19 mouse cellular contexts compared by ENCODE assay signal in genomic region chr13:106813519-106813918, GRCm38 (mm10).
DNase-seq lines count a peak whose midpoint lies in the region; ATAC-seq and TF ChIP-seq lines count a peak whose summit lies in the region.
"Had no signal": no experiment of that assay in that cellular context is flagged by ENCODE, and none has a peak within 500 bp of the region (broad histone marks: within the 10 kb centered on the region; RNA-seq: fewer than 3 reads in every experiment).

No protein-coding gene starts in this region.

- TF ChIP-seq EP300 in stomach, postnatal 0 days (optimal IDR thresholded peaks at IDR 0.05) = no peak

- 95% methylated on average over 4 of the region's 4 CpGs for WGBS in hindbrain, embryonic 13.5 days
- 93% methylated on average over 4 of the region's 4 CpGs for WGBS in hindbrain, embryonic 11.5 days
- 82% methylated on average over 4 of the region's 4 CpGs for WGBS in stomach, embryonic 15.5 days
- 88% methylated on average over 4 of the region's 4 CpGs for WGBS in stomach, postnatal 0 days

- no peak overlapping the region for H3K4me2 ChIP-seq in hindbrain, embryonic 13.5 days
- no peak overlapping the region for H3K4me2 ChIP-seq in hindbrain, embryonic 11.5 days (replicated peaks; ENCODE audit: low read depth, low read length)
- H3K4me2 ChIP-seq in stomach, embryonic 15.5 days = no peak overlapping the region
- H3K4me2 ChIP-seq in stomach, postnatal 0 days (replicated peaks; ENCODE audit: low read depth) = no peak overlapping the region
- H3K4me2 ChIP-seq: heart, embryonic 11.5 days had no signal

- ATAC-seq in hindbrain, embryonic 13.5 days (ENCODE audit: low FRiP score) = no peak
- ATAC-seq in hindbrain, embryonic 11.5 days (ENCODE audit: low FRiP score) = no peak
- no peak for ATAC-seq in stomach, embryonic 15.5 days (ENCODE audit: insufficient read depth, low FRiP score, low read depth)
- ATAC-seq in stomach, postnatal 0 days (ENCODE audit: low FRiP score, low TSS enrichment) = no peak
- peak; percentile 56 for ATAC-seq in megakaryocyte, adult 5-6 weeks (ENCODE audit: poor library complexity, severe bottlenecking)
- ATAC-seq in activated CD4-positive, CD25-positive, alpha-beta regulatory T cell, adult 4 months = no peak
- ATAC-seq: forebrain, postnatal 0 days; inflammation-experienced regulatory T-cells, adult 6 months had no signal

- no peak overlapping the region for H3K4me3 ChIP-seq in hindbrain, embryonic 13.5 days
- no peak overlapping the region for H3K4me3 ChIP-seq in hindbrain, embryonic 11.5 days (ENCODE audit: low read depth, low read length)
- H3K4me3 ChIP-seq in stomach, embryonic 15.5 days (replicated peaks) = no peak overlapping the region
- H3K4me3 ChIP-seq in stomach, postnatal 0 days (ENCODE audit: low read depth, low read length) = no peak overlapping the region

- H3K27me3 ChIP-seq in hindbrain, embryonic 13.5 days = no peaks in the 10 kb centered on the region
- no peaks in the 10 kb centered on the region for H3K27me3 ChIP-seq in hindbrain, embryonic 11.5 days (ENCODE audit: control insufficient read depth, insufficient read depth, low read length)
- H3K27me3 ChIP-seq in stomach, embryonic 15.5 days (replicated peaks) = no peaks in the 10 kb centered on the region
- no peaks in the 10 kb centered on the region for H3K27me3 ChIP-seq in stomach, postnatal 0 days (ENCODE audit: control insufficient read depth, insufficient read depth, low read length)

- peaks cover 18% of the 10 kb centered on the region for H3K36me3 ChIP-seq in hindbrain, embryonic 13.5 days
- H3K36me3 ChIP-seq in hindbrain, embryonic 11.5 days (ENCODE audit: control insufficient read depth, insufficient read depth, low read length) = no peaks in the 10 kb centered on the region
- no peaks in the 10 kb centered on the region for H3K36me3 ChIP-seq in stomach, embryonic 15.5 days
- no peaks in the 10 kb centered on the region for H3K36me3 ChIP-seq in stomach, postnatal 0 days (ENCODE audit: control insufficient read depth, insufficient read depth, low read length)

- H3K9me3 ChIP-seq in hindbrain, embryonic 13.5 days = no peaks in the 10 kb centered on the region
- no peaks in the 10 kb centered on the region for H3K9me3 ChIP-seq in hindbrain, embryonic 11.5 days (ENCODE audit: control insufficient read depth, low read length)
- no peaks in the 10 kb centered on the region for H3K9me3 ChIP-seq in stomach, embryonic 15.5 days
- H3K9me3 ChIP-seq in stomach, postnatal 0 days (ENCODE audit: control insufficient read depth, low read length) = no peaks in the 10 kb centered on the region

- TF ChIP-seq CTCF in stomach, postnatal 0 days (IDR thresholded peaks at IDR 0.05; ENCODE audit: low read depth) = no peak

- H3K9ac ChIP-seq in hindbrain, embryonic 13.5 days = no peak overlapping the region
- H3K9ac ChIP-seq in hindbrain, embryonic 11.5 days (ENCODE audit: low read depth, low read length) = no peak overlapping the region
- no peak overlapping the region for H3K9ac ChIP-seq in stomach, embryonic 15.5 days
- no peak overlapping the region for H3K9ac ChIP-seq in stomach, postnatal 0 days (ENCODE audit: low read length)
- H3K9ac ChIP-seq: forebrain, postnatal 0 days had no signal

- no peaks in the 10 kb centered on the region; the same call in 1 of the 2 replicates for H3K4me1 ChIP-seq in hindbrain, embryonic 13.5 days (replicated peaks)
- no peaks in the 10 kb centered on the region for H3K4me1 ChIP-seq in hindbrain, embryonic 11.5 days (replicated peaks; ENCODE audit: control insufficient read depth, insufficient read depth, low read length)
- no peaks in the 10 kb centered on the region for H3K4me1 ChIP-seq in stomach, embryonic 15.5 days
- H3K4me1 ChIP-seq in stomach, postnatal 0 days (replicated peaks; ENCODE audit: control insufficient read depth, insufficient read depth) = no peaks in the 10 kb centered on the region

- no peak for DNase-seq in hindbrain, embryonic 11.5 days (ENCODE audit: low spot score)
- DNase-seq in stomach, postnatal 0 days (ENCODE audit: low spot score) = no peak
- no peak for DNase-seq in cerebellum, postnatal 4 days (ENCODE audit: low spot score in 2 of 2)
- no peak for DNase-seq in ovary, postnatal 36 days (ENCODE audit: low spot score)
- DNase-seq: adrenal gland, postnatal 10 days; cerebellum, adult 2 months; forebrain, postnatal 0 days; gastrocnemius, postnatal 14 days; heart, postnatal 14 days; kidney, adult 8-10 months; kidney, postnatal 25 days; right cerebral cortex, adult 18-20 months; thymus, adult 2 months had no signal

- peak overlapping the region; percentile 45 for H3K27ac ChIP-seq in hindbrain, embryonic 13.5 days
- H3K27ac ChIP-seq in hindbrain, embryonic 11.5 days (ENCODE audit: low read depth, low read length) = no peak overlapping the region
- H3K27ac ChIP-seq in stomach, embryonic 15.5 days = peak overlapping the region; percentile 14; the same call in 1 of the 2 replicates
- H3K27ac ChIP-seq in stomach, postnatal 0 days (replicated peaks) = no peak overlapping the region

Comparison
In these comparisons a context has a peak if more than half of its experiments do, and no peak if none do; other contexts are left out.
1. H3K27ac ChIP-seq: peak in hindbrain, embryonic 13.5 days (single experiment) and stomach, embryonic 15.5 days (single experiment); none in hindbrain, embryonic 11.5 days (single experiment) and stomach, postnatal 0 days (single experiment).